Mouse (Mus musculus): ENCODE data around the gene Tbl1xr1. TPM values are rescaled to one million over a fixed set of nuclear protein-coding genes. Genes with fewer than 3 reads are reported as not detected.

Tbl1xr1 gene
- polyA plus RNA-seq, 1 experiment from 2014 or later: 23.7 TPM

- Histone ChIP-seq H3K4me3 (no peak overlapping the region), H3K4me2 (no peak overlapping the region), H3K4me1 (peaks cover 24% of the 10 kb centered on the region), H3K36me3 (no peaks in the 10 kb centered on the region), H3K9ac (no peak overlapping the region), H3K27ac (no peak overlapping the region), H3K9me3 (no peaks in the 10 kb centered on the region), H3K27me3 (no peaks in the 10 kb centered on the region)
- no peak for ATAC-seq (ENCODE audit: insufficient number of reproducible peaks, insufficient read depth, low FRiP score, low TSS enrichment, low read depth)
- 86% methylated on average over 2 of the region's 2 CpGs for WGBS
Measured at GRCm38 (mm10) chr3:22123145-22123544, 46.7 kb downstream of the Tbl1xr1 start.

- H3K36me3 ChIP-seq: peaks cover 6% of the 10 kb centered on the region; the same call in 1 of the 2 replicates
- no peaks in the 10 kb centered on the region for H3K9me3 ChIP-seq
- H3K4me3 ChIP-seq: no peak overlapping the region
- ATAC-seq (ENCODE audit: insufficient number of reproducible peaks, insufficient read depth, low FRiP score, low TSS enrichment, low read depth): no peak
- H3K4me1 ChIP-seq: peaks cover 18% of the 10 kb centered on the region
- H3K27ac ChIP-seq: no peak overlapping the region
- H3K4me2 ChIP-seq: no peak overlapping the region
- 59% methylated on average over 5 of the region's 5 CpGs for WGBS
- H3K27me3 ChIP-seq: no peaks in the 10 kb centered on the region
- H3K9ac ChIP-seq: no peak overlapping the region
Measured at GRCm38 (mm10) chr3:22126251-22126826, 49.9 kb downstream of the Tbl1xr1 start.

GRCm38 (mm10) chr3:22131277-22131676 is 54.8 kb downstream of the Tbl1xr1 start:
- H3K36me3 ChIP-seq: peaks cover 6% of the 10 kb centered on the region; the same call in 1 of the 2 replicates
- no peaks in the 10 kb centered on the region for H3K4me1 ChIP-seq
- no peak overlapping the region for H3K4me2 ChIP-seq
- ATAC-seq (ENCODE audit: insufficient number of reproducible peaks, insufficient read depth, low FRiP score, low TSS enrichment, low read depth): no peak
- H3K27ac ChIP-seq: no peak overlapping the region
- H3K27me3 ChIP-seq: no peaks in the 10 kb centered on the region
- H3K9ac ChIP-seq: no peak overlapping the region
- H3K4me3 ChIP-seq: no peak overlapping the region
- no peaks in the 10 kb centered on the region for H3K9me3 ChIP-seq
- WGBS: 92% methylated on average over 2 of the region's 2 CpGs

- H3K27me3 ChIP-seq: no peaks in the 10 kb centered on the region
- H3K4me2 ChIP-seq: no peak overlapping the region
- H3K4me1 ChIP-seq: no peaks in the 10 kb centered on the region
- H3K9ac ChIP-seq: no peak overlapping the region
- peaks cover 2% of the 10 kb centered on the region; the same call in 1 of the 2 replicates for H3K36me3 ChIP-seq
- no peaks in the 10 kb centered on the region for H3K9me3 ChIP-seq
- no peak overlapping the region for H3K4me3 ChIP-seq
- no peak overlapping the region for H3K27ac ChIP-seq
- ATAC-seq (ENCODE audit: insufficient number of reproducible peaks, insufficient read depth, low FRiP score, low TSS enrichment, low read depth): no peak
- WGBS: 95% methylated on average over 7 of the region's 7 CpGs
Measured at GRCm38 (mm10) chr3:22133626-22134025, 57.2 kb downstream of the Tbl1xr1 start.

- no peak overlapping the region for H3K27ac ChIP-seq
- H3K4me2 ChIP-seq: no peak overlapping the region
- 89% methylated on average over 9 of the region's 9 CpGs for WGBS
- no peaks in the 10 kb centered on the region for H3K9me3 ChIP-seq
- H3K27me3 ChIP-seq: no peaks in the 10 kb centered on the region
- H3K4me1 ChIP-seq: 0 out of 2 replicates have a peak, but pooled peaks cover 7% of the 10 kb centered on the region
- no peak overlapping the region for H3K4me3 ChIP-seq
- no peak overlapping the region for H3K9ac ChIP-seq
- no peaks in the 10 kb centered on the region for H3K36me3 ChIP-seq
- no peak for ATAC-seq (ENCODE audit: insufficient number of reproducible peaks, insufficient read depth, low FRiP score, low TSS enrichment, low read depth)
Measured at GRCm38 (mm10) chr3:22137793-22138579, 61.5 kb downstream of the Tbl1xr1 start.

GRCm38 (mm10) chr3:22138580-22139099 is 62.2 kb downstream of the Tbl1xr1 start:
- no peak for ATAC-seq (ENCODE audit: insufficient number of reproducible peaks, insufficient read depth, low FRiP score, low TSS enrichment, low read depth)
- Histone ChIP-seq H3K27me3 (no peaks in the 10 kb centered on the region), H3K9ac (no peak overlapping the region), H3K4me1 (0 out of 2 replicates have a peak, but pooled peaks cover 9% of the 10 kb centered on the region), H3K4me3 (no peak overlapping the region), H3K36me3 (no peaks in the 10 kb centered on the region), H3K4me2 (no peak overlapping the region), H3K27ac (no peak overlapping the region), H3K9me3 (no peaks in the 10 kb centered on the region)
- WGBS: 70% methylated on average over 2 of the region's 2 CpGs

GRCm38 (mm10) chr3:22140111-22140658 is 63.7 kb downstream of the Tbl1xr1 start:
- ATAC-seq (ENCODE audit: insufficient number of reproducible peaks, insufficient read depth, low FRiP score, low TSS enrichment, low read depth): no peak
- Histone ChIP-seq H3K9ac (no peak overlapping the region), H3K9me3 (no peaks in the 10 kb centered on the region), H3K4me1 (0 out of 2 replicates have a peak, but pooled peaks cover 9% of the 10 kb centered on the region), H3K4me3 (no peak overlapping the region), H3K27ac (no peak overlapping the region), H3K36me3 (no peaks in the 10 kb centered on the region), H3K4me2 (no peak overlapping the region), H3K27me3 (no peaks in the 10 kb centered on the region)
- WGBS: 69% methylated on average over 3 of the region's 3 CpGs

- Histone ChIP-seq H3K27me3 (no peaks in the 10 kb centered on the region), H3K4me3 (no peak overlapping the region), H3K27ac (no peak overlapping the region), H3K36me3 (no peaks in the 10 kb centered on the region), H3K4me1 (0 out of 2 replicates have a peak, but pooled peaks cover 9% of the 10 kb centered on the region), H3K9me3 (no peaks in the 10 kb centered on the region), H3K4me2 (no peak overlapping the region), H3K9ac (no peak overlapping the region)
- ATAC-seq (ENCODE audit: insufficient number of reproducible peaks, insufficient read depth, low FRiP score, low TSS enrichment, low read depth): no peak
- WGBS: 87% methylated on average over 6 of the region's 6 CpGs
Measured at GRCm38 (mm10) chr3:22141984-22142719, 65.7 kb downstream of the Tbl1xr1 start.

GRCm38 (mm10) chr3:22142846-22143641 is 66.6 kb downstream of the Tbl1xr1 start:
- H3K4me1 ChIP-seq: 0 out of 2 replicates have a peak, but pooled peaks cover 9% of the 10 kb centered on the region
- WGBS: 74% methylated on average over 5 of the region's 5 CpGs
- ATAC-seq (ENCODE audit: insufficient number of reproducible peaks, insufficient read depth, low FRiP score, low TSS enrichment, low read depth): no peak
- no peak overlapping the region for H3K4me2 ChIP-seq
- H3K4me3 ChIP-seq: no peak overlapping the region
- H3K9ac ChIP-seq: no peak overlapping the region
- no peak overlapping the region for H3K27ac ChIP-seq
- no peaks in the 10 kb centered on the region for H3K36me3 ChIP-seq
- H3K9me3 ChIP-seq: no peaks in the 10 kb centered on the region
- H3K27me3 ChIP-seq: no peaks in the 10 kb centered on the region

- no peak overlapping the region for H3K4me2 ChIP-seq
- H3K36me3 ChIP-seq: no peaks in the 10 kb centered on the region
- H3K27ac ChIP-seq: no peak overlapping the region
- H3K4me1 ChIP-seq: 0 out of 2 replicates have a peak, but pooled peaks cover 9% of the 10 kb centered on the region
- ATAC-seq (ENCODE audit: insufficient number of reproducible peaks, insufficient read depth, low FRiP score, low TSS enrichment, low read depth): no peak
- H3K9ac ChIP-seq: no peak overlapping the region
- no peaks in the 10 kb centered on the region for H3K27me3 ChIP-seq
- no peak overlapping the region for H3K4me3 ChIP-seq
- WGBS: 92% methylated on average over 2 of the region's 2 CpGs
- H3K9me3 ChIP-seq: no peaks in the 10 kb centered on the region
Measured at GRCm38 (mm10) chr3:22144255-22144654, 67.8 kb downstream of the Tbl1xr1 start.

Measured in embryonic facial prominence, embryonic 13.5 days (tissue).